Mouse (Mus musculus): ENCODE data around the gene Six2.

Gene Six2

GRCm38 (mm10) chr17:85688236-85688910, at the start of gene Six2:
Gene Six2 (minus strand): TSS chr17:85688274.
- no peak for DNase-seq (ENCODE audit: low read depth)

- DNase-seq (ENCODE audit: low read depth) = no peak
Measured at GRCm38 (mm10) chr17:85737090-85737780, 49.2 kb upstream of the Six2 start.

GRCm38 (mm10) chr17:85731329-85731728, 43.3 kb upstream of the Six2 start:
- no peak for DNase-seq (ENCODE audit: low read depth)

- DNase-seq (ENCODE audit: low read depth) = no peak
Measured at GRCm38 (mm10) chr17:85730231-85731015, 42.3 kb upstream of the Six2 start.

- no peak for DNase-seq (ENCODE audit: low read depth)
Measured at GRCm38 (mm10) chr17:85728071-85728718, 40.1 kb upstream of the Six2 start.

GRCm38 (mm10) chr17:85725988-85726387, 37.9 kb upstream of the Six2 start:
- DNase-seq (ENCODE audit: low read depth) = peak; percentile 23

- no peak for DNase-seq (ENCODE audit: low read depth)
Measured at GRCm38 (mm10) chr17:85723166-85723565, 35.1 kb upstream of the Six2 start.

- no peak for DNase-seq (ENCODE audit: low read depth)
Measured at GRCm38 (mm10) chr17:85717266-85717665, 29.2 kb upstream of the Six2 start.

GRCm38 (mm10) chr17:85715784-85716183, 27.7 kb upstream of the Six2 start:
- DNase-seq (ENCODE audit: low read depth) = no peak

GRCm38 (mm10) chr17:85714370-85714769, 26.3 kb upstream of the Six2 start:
- no peak for DNase-seq (ENCODE audit: low read depth)

- DNase-seq (ENCODE audit: low read depth) = no peak
Measured at GRCm38 (mm10) chr17:85712874-85713273, 24.8 kb upstream of the Six2 start.

GRCm38 (mm10) chr17:85704369-85705260, 16.5 kb upstream of the Six2 start:
- DNase-seq (ENCODE audit: low read depth) = no peak

- no peak for DNase-seq (ENCODE audit: low read depth)
Measured at GRCm38 (mm10) chr17:85700028-85700427, 12.0 kb upstream of the Six2 start.

GRCm38 (mm10) chr17:85698643-85699042, 10.6 kb upstream of the Six2 start:
- DNase-seq (ENCODE audit: low read depth) = no peak

- no peak for DNase-seq (ENCODE audit: low read depth)
Measured at GRCm38 (mm10) chr17:85697976-85698375, 9.9 kb upstream of the Six2 start.

GRCm38 (mm10) chr17:85694499-85694898, 6.4 kb upstream of the Six2 start:
- DNase-seq (ENCODE audit: low read depth) = no peak

GRCm38 (mm10) chr17:85693101-85693500, 5.0 kb upstream of the Six2 start:
- DNase-seq (ENCODE audit: low read depth) = no peak

GRCm38 (mm10) chr17:85692594-85692993, 4.5 kb upstream of the Six2 start:
- no peak for DNase-seq (ENCODE audit: low read depth)

- no peak for DNase-seq (ENCODE audit: low read depth)
Measured at GRCm38 (mm10) chr17:85691701-85692536, 3.8 kb upstream of the Six2 start.

- no peak for DNase-seq (ENCODE audit: low read depth)
Measured at GRCm38 (mm10) chr17:85690969-85691335, 2.9 kb upstream of the Six2 start.
